Mouse (Mus musculus) thymus, postnatal 4 days (tissue): Measurements from ENCODE around the gene Blnk.

Experiments used
- DNase-seq: peaks from one replicate; pipeline ENCODE4 v3.0.0; 2021

Blnk gene

DNA sequence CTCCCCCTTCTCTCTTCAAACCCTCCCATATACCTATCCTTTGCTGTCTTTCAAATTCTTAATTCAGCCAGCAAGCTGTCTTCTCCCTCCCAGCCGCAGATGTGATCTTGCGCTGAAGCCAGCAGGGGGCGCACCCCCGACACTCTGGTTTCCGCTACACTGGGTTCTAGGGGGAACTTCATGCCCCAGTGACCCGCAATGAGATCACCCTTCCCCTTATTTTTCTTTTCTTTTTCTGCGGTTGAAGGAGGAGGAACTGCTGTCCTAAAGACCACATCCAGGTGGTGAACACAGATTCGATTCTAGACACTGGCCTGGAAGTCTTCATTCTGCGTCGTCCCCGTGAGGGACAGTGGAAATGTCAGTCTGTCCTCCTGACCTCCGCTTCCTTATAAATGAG lies 31.3 kb downstream of the Blnk start:
- peak; percentile 91 for DNase-seq

DNA sequence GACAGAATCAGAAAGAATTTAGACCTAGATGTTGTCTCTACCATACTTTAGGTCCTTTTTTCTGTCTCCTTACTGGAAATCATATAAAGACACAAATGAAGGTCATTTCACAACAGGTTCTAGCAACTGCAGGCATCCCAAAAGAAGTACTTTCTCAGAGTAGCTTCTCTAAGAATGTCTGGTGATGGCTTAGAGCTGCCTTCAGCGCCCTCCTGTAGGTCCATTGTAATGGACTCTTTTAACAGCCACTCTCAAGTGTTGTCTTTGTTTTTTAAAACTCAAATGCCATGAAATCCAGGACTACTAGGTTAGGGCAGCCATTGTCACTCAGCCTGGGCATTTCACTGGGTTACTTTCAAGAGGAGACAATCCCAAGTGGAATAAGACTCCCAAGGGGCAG lies 35.4 kb downstream of the Blnk start:
- DNase-seq, result no peak

DNA sequence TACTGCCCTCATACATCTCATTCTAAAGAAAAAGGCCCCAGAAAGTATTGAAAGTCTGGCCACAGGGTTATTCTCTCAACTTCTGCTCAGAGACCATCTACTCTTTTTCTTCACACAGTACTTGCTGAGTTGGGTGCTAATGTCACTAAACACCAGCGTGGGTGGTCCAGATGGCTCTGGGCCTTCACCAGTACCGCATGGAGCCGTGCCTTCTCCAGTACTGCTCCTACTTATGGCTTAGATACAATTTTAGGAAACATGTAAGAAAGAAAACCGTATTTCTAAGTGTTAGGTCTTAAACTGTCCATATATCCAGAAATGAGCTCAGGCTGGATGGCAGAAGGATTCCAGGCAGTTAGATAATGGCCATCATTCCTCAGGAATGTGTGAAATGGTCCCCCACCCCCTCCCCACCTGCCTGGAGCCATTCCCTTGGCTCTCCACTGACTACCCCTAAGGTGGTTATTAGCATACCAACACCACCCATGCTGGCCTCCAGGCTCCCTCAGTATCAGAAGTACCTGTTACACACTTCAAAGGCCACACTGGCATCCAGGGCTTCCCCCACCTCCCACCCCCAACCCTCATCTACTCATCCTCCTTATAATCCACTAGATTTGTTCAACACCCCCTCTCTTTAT lies 47.3 kb downstream of the Blnk start:
- DNase-seq, result no peak

- DNase-seq, result no peak
Measured at GRCm38 (mm10) chr19:40943552-40943951, 50.8 kb downstream of the Blnk start.

DNA sequence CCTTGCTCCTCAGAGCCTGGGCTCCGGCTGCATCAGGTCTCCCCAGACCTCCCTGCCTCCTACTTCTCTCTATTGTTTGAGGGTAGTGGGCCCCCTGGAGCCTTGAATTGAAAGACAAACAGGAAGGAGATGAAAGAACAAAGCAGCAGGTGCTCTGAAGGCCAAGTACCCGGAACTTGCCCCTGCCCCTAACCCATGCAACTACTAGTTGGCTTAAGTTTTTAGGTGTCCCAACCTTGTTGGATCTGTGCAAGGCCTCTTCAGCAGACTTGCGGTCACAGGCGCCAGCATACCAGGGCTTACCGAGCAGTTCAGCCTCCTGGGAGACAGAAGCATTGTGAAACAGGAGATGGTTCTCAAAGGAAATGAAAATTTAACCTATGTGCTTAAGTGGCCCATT lies 58.3 kb downstream of the Blnk start:
- DNase-seq, result peak; percentile 62

- DNase-seq, result peak; percentile 25
Measured at GRCm38 (mm10) chr19:40935376-40935775, 59.0 kb downstream of the Blnk start.

- DNase-seq, result no peak
Measured at GRCm38 (mm10) chr19:40931581-40932369, 62.6 kb downstream of the Blnk start.

GRCm38 (mm10) chr19:40895393-40895703 lies 99.0 kb downstream of the Blnk start:
- DNase-seq, result no peak

GRCm38 (mm10) chr19:40894519-40895392 lies 99.6 kb downstream of the Blnk start, which contains the start of gene Zfp518a:
Zfp518a (plus strand) TSS chr19:40894705.
- DNase-seq, result peak; percentile 92

GRCm38 (mm10) chr19:40894071-40894506 lies 100.2 kb downstream of the Blnk start:
- no peak for DNase-seq

DNA sequence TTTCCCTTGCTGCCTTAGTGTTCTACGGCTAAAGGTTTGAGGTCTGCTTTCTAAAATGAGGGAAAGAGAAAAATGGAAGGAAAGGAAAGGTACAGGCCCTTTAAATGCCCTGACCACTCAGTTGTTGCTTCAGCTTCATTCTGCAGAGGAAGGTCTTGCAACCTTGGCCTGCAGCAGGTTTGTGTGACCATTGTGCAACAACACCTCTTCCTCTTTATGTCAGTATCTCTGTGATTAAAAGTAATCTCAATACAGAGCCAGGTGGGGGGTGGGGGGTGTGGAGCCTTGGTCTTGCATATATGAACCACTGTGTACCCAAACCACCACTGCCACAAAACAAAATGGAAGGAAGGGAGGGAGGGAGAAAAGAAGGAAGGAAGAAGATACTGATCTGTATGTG lies 105.4 kb downstream of the Blnk start:
- DNase-seq, result no peak

DNA sequence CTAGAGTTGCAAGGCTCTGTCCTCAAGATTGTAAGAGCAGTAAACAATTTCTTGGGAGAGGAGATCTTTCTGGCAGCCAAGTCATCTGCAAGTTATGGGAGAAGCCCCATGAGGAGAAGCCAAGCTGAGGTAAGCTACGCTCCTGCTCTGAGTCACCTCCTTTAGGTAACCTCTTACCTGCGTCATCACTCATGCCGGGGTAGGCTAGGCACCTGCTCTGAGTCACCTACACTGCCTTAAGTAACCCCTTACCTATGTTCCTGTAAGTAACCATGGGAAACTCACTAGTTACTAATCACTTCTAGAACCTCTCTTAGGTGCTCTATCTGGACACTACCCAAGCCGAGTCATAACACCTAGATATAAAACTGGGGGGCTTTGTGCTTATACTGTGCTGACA lies 112.6 kb downstream of the Blnk start:
- no peak for DNase-seq
